Mouse (Mus musculus): ENCODE measurements around the gene Th. TPM values are rescaled to one million over a fixed set of nuclear protein-coding genes. Genes with fewer than 3 reads are reported as not detected.

Gene Th
- polyA plus RNA-seq, 1 experiment: not detected

- no peaks in the 10 kb centered on the region for H3K36me3 ChIP-seq (replicated peaks; ENCODE audit: low read length)
- peaks cover 95% of the 10 kb centered on the region for H3K27me3 ChIP-seq (replicated peaks)
- peaks cover 6% of the 10 kb centered on the region; the same call in 1 of the 2 replicates for H3K4me1 ChIP-seq
- no peaks in the 10 kb centered on the region for H3K9me3 ChIP-seq
- TF ChIP-seq FLI1 (IDR thresholded peaks at IDR 0.05; ENCODE audit: low read length) (no peak), GATA1 (IDR thresholded peaks at IDR 0.05; ENCODE audit: borderline replicate concordance, low read length) (no peak)
- H3K4me3 ChIP-seq (replicated peaks): no peak overlapping the region
Observed at GRCm38 (mm10) chr7:142905606-142906005, 25.3 kb downstream of the Th start.

GRCm38 (mm10) chr7:142904331-142904730 is 26.6 kb downstream of the Th start:
- TF ChIP-seq GATA1 (IDR thresholded peaks at IDR 0.05; ENCODE audit: borderline replicate concordance, low read length) (no peak), FLI1 (IDR thresholded peaks at IDR 0.05; ENCODE audit: low read length) (no peak)
- Histone ChIP-seq H3K9me3 (no peaks in the 10 kb centered on the region), H3K27me3 (replicated peaks) (peaks cover 95% of the 10 kb centered on the region), H3K4me1 (peaks cover 6% of the 10 kb centered on the region; the same call in 1 of the 2 replicates), H3K4me3 (replicated peaks) (no peak overlapping the region), H3K36me3 (replicated peaks; ENCODE audit: low read length) (no peaks in the 10 kb centered on the region)

GRCm38 (mm10) chr7:142902931-142903330 is 28.0 kb downstream of the Th start:
- TF ChIP-seq FLI1 (IDR thresholded peaks at IDR 0.05; ENCODE audit: low read length) (no peak), GATA1 (IDR thresholded peaks at IDR 0.05; ENCODE audit: borderline replicate concordance, low read length) (no peak)
- H3K27me3 ChIP-seq (replicated peaks): peaks cover 95% of the 10 kb centered on the region

GRCm38 (mm10) chr7:142901774-142902173 is 29.2 kb downstream of the Th start:
- Histone ChIP-seq H3K4me1 (peaks cover 6% of the 10 kb centered on the region; the same call in 1 of the 2 replicates), H3K27me3 (replicated peaks) (peaks cover 95% of the 10 kb centered on the region), H3K36me3 (replicated peaks; ENCODE audit: low read length) (no peaks in the 10 kb centered on the region), H3K9me3 (no peaks in the 10 kb centered on the region), H3K4me3 (replicated peaks) (no peak overlapping the region)
- TF ChIP-seq GATA1 (IDR thresholded peaks at IDR 0.05; ENCODE audit: borderline replicate concordance, low read length) (no peak), FLI1 (IDR thresholded peaks at IDR 0.05; ENCODE audit: low read length) (no peak)

More at GRCm38 (mm10) chr7:142902931-142903330, 28.0 kb downstream of the Th start:
- no peaks in the 10 kb centered on the region for H3K9me3 ChIP-seq
- peaks cover 6% of the 10 kb centered on the region; the same call in 1 of the 2 replicates for H3K4me1 ChIP-seq
- no peak overlapping the region for H3K4me3 ChIP-seq (replicated peaks)
- no peaks in the 10 kb centered on the region for H3K36me3 ChIP-seq (replicated peaks; ENCODE audit: low read length)

- H3K4me1 ChIP-seq: peaks cover 12% of the 10 kb centered on the region; the same call in 1 of the 2 replicates
- H3K27me3 ChIP-seq (replicated peaks): peaks cover 96% of the 10 kb centered on the region
- H3K4me3 ChIP-seq (replicated peaks): no peak overlapping the region
- no peaks in the 10 kb centered on the region for H3K9me3 ChIP-seq
- no peaks in the 10 kb centered on the region for H3K36me3 ChIP-seq (replicated peaks; ENCODE audit: low read length)
- TF ChIP-seq FLI1 (IDR thresholded peaks at IDR 0.05; ENCODE audit: low read length): no peak
- TF ChIP-seq GATA1 (IDR thresholded peaks at IDR 0.05; ENCODE audit: borderline replicate concordance, low read length): no peak
Observed at GRCm38 (mm10) chr7:142899872-142900271, 31.1 kb downstream of the Th start.

- no peak for TF ChIP-seq FLI1 (IDR thresholded peaks at IDR 0.05; ENCODE audit: low read length)
- no peak for TF ChIP-seq GATA1 (IDR thresholded peaks at IDR 0.05; ENCODE audit: borderline replicate concordance, low read length)
- Histone ChIP-seq H3K36me3 (replicated peaks; ENCODE audit: low read length) (no peaks in the 10 kb centered on the region), H3K27me3 (replicated peaks) (peaks cover 94% of the 10 kb centered on the region), H3K4me3 (replicated peaks) (no peak overlapping the region), H3K4me1 (peaks cover 12% of the 10 kb centered on the region; the same call in 1 of the 2 replicates), H3K9me3 (no peaks in the 10 kb centered on the region)
Observed at GRCm38 (mm10) chr7:142897471-142897870, 33.5 kb downstream of the Th start.

GRCm38 (mm10) chr7:142895901-142896665 is 34.8 kb downstream of the Th start:
- Histone ChIP-seq H3K36me3 (replicated peaks; ENCODE audit: low read length) (no peaks in the 10 kb centered on the region), H3K4me1 (peaks cover 7% of the 10 kb centered on the region; the same call in 1 of the 2 replicates), H3K9me3 (no peaks in the 10 kb centered on the region), H3K4me3 (replicated peaks) (no peak overlapping the region), H3K27me3 (replicated peaks) (peaks cover 88% of the 10 kb centered on the region)
- TF ChIP-seq FLI1 (IDR thresholded peaks at IDR 0.05; ENCODE audit: low read length) (no peak), GATA1 (IDR thresholded peaks at IDR 0.05; ENCODE audit: borderline replicate concordance, low read length) (no peak)

- peaks cover 81% of the 10 kb centered on the region for H3K27me3 ChIP-seq (replicated peaks)
- H3K4me3 ChIP-seq (replicated peaks): no peak overlapping the region
- no peaks in the 10 kb centered on the region for H3K36me3 ChIP-seq (replicated peaks; ENCODE audit: low read length)
- peaks cover 6% of the 10 kb centered on the region; the same call in 1 of the 2 replicates for H3K4me1 ChIP-seq
- no peaks in the 10 kb centered on the region for H3K9me3 ChIP-seq
- no peak for TF ChIP-seq GATA1 (IDR thresholded peaks at IDR 0.05; ENCODE audit: borderline replicate concordance, low read length)
- no peak for TF ChIP-seq FLI1 (IDR thresholded peaks at IDR 0.05; ENCODE audit: low read length)
Observed at GRCm38 (mm10) chr7:142895223-142895840, 35.6 kb downstream of the Th start.

- no peaks in the 10 kb centered on the region for H3K9me3 ChIP-seq
- no peak overlapping the region for H3K4me3 ChIP-seq (replicated peaks)
- H3K36me3 ChIP-seq (replicated peaks; ENCODE audit: low read length): no peaks in the 10 kb centered on the region
- TF ChIP-seq FLI1 (IDR thresholded peaks at IDR 0.05; ENCODE audit: low read length) (no peak), GATA1 (IDR thresholded peaks at IDR 0.05; ENCODE audit: borderline replicate concordance, low read length) (no peak)
- peaks cover 75% of the 10 kb centered on the region for H3K27me3 ChIP-seq (replicated peaks)
- peaks cover 6% of the 10 kb centered on the region; the same call in 1 of the 2 replicates for H3K4me1 ChIP-seq
Observed at GRCm38 (mm10) chr7:142894669-142895068, 36.3 kb downstream of the Th start.
